Mouse (Mus musculus): Measurements from ENCODE around the gene Cdk5rap2.

Gene Cdk5rap2

DNA sequence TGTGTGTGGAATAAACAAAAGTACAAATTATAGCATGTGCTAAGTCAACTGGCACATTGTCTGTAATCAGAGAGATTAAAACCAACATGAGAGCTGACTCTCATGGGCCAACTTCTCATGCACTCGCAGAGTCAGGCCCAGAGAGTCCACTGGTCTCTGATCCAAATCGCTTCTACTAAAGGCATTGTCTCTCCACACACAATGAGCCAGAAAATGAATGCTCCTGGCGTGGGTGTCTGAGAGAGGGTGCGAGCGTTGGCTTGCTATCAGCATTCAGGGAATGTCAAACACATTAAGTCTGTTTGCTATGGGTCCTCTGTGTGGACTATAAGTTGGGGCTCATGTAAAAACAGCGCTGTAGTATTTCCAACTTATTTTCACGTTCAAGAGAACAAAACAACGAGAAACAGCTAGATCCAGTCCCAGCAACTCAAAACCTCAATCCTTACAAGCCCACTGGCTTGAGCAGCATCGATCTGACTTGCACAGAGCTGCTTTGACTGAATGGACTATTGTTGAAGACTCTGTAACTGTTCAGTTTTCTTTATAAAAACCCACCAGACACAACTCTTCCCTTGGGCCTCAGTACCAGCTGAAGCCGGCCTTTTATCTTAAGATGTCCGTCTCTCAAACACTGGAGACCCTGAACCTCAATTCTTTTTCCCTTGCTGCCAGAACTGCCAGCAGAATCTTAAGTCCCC, 74.6 kb downstream of the Cdk5rap2 start:
- no peak for DNase-seq

DNA sequence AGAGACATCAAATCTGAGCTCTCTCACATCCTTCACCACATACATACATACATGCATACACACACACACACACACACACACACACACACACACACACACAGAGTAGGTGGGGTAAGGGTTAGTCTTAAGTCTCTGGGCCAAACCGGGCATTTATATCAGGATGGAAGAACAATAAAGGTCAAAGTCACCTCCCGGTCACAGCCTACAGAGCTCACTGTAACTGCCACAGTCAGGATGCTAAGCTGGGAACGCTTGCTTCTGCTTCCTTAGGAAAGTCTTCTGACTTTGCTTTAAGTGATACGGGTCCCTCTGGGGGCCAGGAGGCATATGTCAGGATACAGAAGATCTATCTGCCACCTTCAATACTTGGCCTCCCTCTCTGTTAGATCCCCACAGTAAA, 75.2 kb downstream of the Cdk5rap2 start:
- no peak for DNase-seq

DNA sequence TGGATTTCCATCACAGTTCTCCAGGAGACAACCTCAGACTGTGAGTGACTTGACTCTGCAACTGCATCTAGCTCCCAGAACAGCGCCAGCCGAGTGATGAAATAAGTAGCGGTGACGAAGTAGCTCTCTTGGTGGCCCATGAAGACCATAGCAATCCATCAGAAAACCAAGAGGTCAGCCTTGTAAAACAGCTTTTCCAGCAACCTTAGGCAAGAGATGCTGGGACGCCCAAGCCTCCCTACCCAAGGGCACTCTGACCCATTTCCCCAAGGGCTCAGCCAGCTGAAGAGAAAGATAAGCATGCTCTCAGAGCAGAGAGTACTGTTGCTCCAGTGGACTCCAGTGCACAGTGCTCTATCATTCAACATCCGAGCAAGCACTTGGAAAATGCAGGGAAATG, 77.3 kb downstream of the Cdk5rap2 start:
- DNase-seq = no peak

- DNase-seq = no peak
Observed at GRCm38 (mm10) chr4:70332576-70332975, 77.7 kb downstream of the Cdk5rap2 start.

DNA sequence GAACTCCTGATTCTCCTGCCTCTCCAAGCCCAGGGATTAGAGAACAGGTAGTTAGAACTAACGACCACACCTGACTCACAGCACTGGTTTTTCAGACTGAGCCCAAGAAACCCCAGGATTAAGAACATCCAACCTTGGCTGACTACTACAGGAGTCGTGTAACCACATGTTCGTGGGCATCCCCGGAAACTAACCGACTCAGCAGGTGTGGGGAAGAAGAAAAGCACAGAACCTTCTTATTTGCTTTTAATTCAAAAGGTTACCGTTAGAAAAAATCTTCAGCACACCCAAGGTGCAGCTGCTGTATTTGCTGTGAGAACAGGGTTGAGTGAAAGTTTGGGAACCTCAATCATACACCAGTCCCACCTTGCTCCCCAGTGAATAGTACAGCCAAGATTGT, 79.1 kb downstream of the Cdk5rap2 start:
- DNase-seq = no peak

GRCm38 (mm10) chr4:70328033-70328432, 82.2 kb downstream of the Cdk5rap2 start:
- no peak for DNase-seq

DNA sequence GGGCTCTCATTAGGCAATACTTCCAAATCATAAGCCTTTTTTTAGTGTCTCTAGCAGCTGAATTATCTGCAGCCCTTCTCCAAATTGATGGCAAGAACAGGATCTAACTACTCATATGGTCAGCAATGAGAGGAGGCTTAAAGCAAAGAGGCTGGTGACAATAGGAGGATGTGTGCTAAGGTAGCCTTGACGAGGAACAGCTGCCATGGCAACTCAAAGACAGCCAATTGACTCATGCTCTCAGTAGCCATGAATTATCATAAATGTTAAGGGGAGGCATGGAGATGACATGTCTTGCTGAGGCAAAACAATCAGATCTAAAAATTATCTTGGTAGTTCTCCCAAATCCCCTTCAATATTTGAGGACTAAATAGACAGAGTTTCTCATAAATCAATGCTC, 82.8 kb downstream of the Cdk5rap2 start:
- DNase-seq = no peak

GRCm38 (mm10) chr4:70321586-70321985, 88.7 kb downstream of the Cdk5rap2 start:
- DNase-seq = no peak

GRCm38 (mm10) chr4:70312170-70312569, 98.1 kb downstream of the Cdk5rap2 start:
- no peak for DNase-seq

DNA sequence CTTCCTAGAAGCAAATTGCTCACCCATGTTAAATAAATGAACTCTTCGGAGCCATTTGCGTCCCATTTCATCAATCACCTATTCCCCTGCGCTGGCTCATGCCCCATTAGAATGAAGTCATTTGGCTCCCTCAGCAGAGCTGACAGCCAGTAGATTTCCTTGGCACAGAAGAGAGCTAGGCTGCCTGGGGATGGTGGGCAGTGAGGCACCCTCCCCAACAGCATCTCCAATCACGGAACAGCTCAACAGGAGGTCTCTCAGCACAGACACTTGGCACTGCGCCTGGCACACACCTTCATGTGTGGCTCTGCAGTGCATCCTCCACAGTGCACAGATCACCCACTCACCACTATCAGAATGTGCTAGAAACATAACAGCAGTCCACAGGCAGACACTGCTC, 98.7 kb downstream of the Cdk5rap2 start:
- peak; percentile 74 to 81 for DNase-seq

DNA sequence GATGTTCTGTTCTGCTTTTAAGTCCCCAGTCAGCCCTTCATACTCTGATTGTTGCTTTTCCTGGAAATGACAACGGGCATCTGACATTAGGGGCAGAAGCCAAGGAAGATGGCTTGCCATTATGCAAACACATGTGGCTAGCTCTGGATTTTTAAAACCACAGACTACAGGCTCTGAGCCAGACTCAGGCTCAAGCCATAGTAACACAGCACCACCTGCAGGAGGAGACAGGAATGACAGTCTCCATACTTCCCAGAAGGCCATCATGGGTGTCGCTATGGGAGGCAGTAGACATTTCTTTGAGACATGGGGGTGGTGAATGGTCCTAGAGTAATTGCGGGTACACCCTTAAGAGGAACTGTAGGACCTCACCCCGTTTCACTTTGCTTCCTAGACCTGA, 103.0 kb downstream of the Cdk5rap2 start:
- peak; percentile 84 to 88 for DNase-seq

DNA sequence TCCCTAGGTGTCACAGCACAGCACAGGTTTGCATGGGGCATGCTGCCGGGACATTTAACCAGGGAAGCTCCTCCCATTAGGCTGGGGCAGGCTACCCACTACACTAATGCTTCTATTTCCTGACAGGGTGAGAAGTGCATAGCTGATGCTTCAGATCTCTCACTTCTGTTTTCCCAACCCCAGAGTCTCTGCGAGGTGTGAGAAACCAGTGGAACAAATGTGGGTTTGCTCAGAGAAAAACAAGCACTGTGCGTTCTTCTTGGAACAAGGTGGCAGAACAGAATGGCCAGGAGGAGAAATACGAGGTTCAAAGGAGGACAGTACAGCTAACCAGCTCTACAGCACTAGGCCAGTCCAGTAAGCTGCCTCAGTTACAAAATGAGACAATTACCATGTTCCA, 106.4 kb downstream of the Cdk5rap2 start:
- no peak for DNase-seq

DNA sequence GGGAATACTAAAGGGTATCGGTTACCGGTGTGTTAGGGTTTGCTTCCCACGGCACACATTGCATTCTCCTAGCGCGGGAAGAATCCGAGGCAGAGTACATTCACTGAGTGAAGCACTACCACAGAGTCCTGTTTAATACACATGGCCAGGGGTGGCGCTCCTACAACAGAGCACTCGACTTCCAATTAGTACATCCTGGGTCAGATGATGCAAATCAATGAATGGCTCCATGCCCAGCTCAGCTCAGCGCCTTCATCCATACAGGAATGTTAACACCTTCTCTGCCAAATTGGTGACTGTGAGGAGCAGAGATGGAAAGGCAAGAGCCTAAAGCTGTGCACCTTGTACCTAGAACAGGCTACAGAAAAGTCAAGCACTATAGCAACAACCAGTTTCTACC, 109.1 kb downstream of the Cdk5rap2 start:
- DNase-seq = peak; percentile 36 to 64

DNA sequence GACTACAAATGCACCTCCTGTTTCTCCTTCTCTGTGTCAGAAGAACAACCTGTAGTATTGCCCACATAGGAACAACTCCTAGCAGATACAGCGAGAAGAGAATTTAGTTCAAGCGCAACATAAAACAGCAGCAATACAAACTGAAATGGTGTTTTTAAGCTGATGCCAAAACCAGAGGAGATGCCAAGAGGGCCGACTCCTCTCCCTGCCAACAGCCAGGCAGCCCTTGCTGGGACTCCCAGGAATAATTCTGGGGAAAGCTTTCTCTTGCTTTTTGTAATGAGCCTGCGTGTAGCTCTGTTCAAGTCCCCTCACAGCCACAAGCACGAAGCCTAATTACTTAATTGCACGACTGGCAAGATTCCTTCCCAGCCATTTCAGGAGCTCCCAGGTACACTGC, 120.9 kb downstream of the Cdk5rap2 start:
- DNase-seq = no peak

DNA sequence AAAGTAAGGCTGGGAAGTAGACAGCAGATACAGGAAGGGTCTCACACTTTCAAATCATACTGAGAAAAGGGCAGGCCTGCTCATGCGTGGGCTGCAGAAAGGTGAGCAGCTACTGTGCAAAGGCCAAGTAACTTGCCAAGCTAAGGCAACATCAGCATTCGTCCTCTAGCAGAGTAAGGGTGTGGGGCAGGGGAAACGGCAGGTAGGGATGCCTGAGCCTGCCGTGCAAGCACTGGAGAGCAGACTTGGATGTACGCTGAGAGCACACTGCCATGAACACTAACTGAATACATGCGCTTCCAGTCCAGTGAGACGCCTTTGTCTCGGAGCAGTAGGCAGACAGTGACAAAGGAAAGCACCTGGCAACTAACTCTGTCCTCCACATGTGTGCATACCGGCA, 127.1 kb downstream of the Cdk5rap2 start:
- DNase-seq = no peak

- DNase-seq = no peak
Observed at GRCm38 (mm10) chr4:70278882-70279281, 131.4 kb downstream of the Cdk5rap2 start.

GRCm38 (mm10) chr4:70278057-70278456, 132.2 kb downstream of the Cdk5rap2 start:
- no peak for DNase-seq

- DNase-seq = no peak
Observed at GRCm38 (mm10) chr4:70272943-70273342, 137.3 kb downstream of the Cdk5rap2 start.

DNA sequence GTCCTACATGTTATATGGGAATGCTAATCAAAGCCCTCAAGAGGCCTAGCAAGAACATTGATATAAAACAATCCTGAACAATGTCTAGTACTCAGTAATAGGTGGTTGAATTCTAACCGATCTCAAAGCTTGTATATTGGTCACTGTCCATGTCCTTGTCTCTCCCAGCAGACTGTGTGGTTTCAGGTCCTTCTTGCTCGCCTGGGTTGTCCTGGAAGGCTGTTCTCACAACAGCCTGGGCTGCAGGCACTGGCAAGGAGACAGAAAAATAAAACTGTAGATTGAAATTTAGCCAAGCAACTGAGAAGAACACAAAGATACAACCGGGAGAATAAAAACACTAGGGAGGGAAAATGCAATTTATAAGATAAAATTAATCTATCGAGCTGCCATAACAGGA, 137.7 kb downstream of the Cdk5rap2 start:
- no peak for DNase-seq

DNA sequence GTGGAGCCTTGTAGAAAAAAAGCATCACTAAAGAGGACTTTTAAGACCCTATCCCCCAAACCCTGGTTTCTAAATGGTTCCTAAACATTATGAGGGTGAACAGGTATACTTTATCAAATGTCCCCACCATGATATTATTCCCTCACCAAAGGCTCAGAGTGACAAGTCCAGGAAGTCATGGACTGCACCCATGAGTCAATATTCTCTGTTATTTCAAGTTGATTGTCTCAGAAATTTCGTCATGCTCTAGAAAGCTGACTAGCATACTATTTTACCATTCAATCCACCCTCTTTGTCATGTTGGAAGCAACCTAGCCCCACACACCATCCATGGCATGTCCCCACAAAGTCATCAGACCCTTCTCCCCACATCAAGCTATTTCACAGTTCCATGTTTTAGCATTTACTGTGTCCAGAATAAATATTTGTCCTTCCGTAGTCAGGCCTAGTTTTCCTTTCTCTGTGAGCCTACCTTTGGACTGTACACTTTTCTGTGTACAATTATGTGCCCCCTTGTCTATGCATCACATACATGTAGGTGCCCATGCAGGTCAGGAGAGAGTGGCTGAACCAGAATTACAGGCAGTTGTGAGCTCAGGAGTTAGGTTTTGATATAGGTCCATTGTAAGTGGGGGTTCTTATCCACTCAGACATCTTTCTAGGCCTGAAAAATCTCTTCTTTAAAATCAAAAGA, 142.9 kb downstream of the Cdk5rap2 start:
- DNase-seq = no peak

- peak; percentile 52 to 63 for DNase-seq
Observed at GRCm38 (mm10) chr4:70265248-70265647, 145.0 kb downstream of the Cdk5rap2 start.

DNA sequence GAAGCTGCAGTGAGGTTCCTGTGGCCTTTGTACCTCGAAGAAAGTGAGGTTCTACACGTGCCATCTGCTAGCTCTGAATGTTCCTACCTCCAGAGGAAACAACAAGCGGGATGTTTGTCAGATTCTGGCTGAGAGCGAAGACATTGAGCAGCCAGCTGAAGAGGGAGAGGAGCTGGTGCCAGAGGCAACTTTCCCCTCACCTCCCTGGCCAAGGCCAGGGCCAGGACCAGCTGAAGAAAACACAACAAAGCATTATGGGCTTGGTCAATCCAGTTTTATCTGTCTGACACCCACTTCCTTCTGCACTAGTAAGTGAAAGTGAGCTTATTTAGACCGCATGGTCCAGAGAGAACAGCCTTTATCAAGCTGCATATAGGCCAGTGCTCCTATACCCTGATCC, 147.4 kb downstream of the Cdk5rap2 start:
- no peak for DNase-seq

DNA sequence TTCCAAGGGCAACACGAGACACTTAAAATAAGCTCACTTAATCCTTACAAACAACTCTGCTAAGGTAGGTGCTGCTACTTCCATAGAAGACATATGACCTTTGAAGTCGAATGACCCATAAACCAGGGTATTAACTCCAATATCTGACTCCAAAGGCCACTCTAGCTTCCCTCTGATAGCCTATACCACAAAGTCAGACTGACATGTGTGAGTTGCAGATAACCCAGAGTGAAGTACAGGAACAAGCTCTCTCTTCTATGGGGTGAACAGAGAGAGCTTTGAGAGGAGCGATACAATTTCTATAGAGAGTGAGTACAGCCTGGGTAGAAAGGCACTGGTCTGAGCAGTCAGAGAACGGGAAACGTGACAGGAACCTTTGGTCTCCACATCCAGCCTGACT, 148.9 kb downstream of the Cdk5rap2 start:
- no peak for DNase-seq

DNA sequence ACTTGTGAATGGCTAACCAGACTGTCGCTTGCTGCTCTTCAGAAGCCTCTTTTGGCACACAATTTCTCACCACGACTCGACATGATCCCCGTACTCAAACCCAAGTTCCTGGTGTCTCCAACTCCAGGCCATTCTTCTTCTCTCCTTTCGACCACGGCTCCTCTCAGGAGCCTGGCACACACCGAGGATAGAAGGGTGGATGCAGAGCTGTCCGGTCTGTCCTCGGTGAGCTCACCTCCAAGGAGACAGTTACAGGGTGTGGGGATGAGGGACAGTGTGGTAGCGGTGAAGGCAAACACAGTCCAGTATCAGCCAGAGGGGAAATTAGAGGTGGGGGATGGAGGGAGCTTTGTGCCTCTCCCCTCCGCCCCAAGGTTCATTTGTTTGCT, 149.8 kb downstream of the Cdk5rap2 start:
- DNase-seq = peak; percentile 27 to 62

Measured in cerebellum, postnatal 14 days (tissue).